Mouse (Mus musculus): ENCODE data around the gene Enc1.

DNA sequence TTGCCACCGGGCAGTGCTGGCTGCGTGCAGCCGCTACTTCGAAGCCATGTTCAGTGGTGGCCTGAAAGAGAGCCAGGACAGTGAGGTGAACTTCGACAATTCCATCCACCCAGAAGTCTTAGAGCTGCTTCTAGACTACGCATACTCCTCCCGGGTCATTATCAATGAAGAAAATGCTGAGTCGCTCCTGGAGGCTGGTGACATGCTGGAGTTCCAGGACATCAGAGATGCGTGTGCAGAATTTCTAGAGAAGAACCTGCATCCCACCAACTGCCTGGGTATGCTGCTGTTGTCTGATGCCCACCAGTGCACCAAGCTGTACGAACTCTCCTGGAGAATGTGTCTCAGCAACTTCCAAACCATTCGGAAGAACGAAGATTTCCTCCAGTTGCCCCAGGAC, 4.3 kb downstream of the Enc1 start:
- no peak for TF ChIP-seq CTCF (IDR thresholded peaks at IDR 0.05)
- no peak for TF ChIP-seq EP300 (IDR thresholded peaks at IDR 0.05)
